Mouse (Mus musculus) erythroblast, embryonic 14.5 days (primary cell): ENCODE data around the gene Ptges2.

Experiments
- GATA1 ChIP-seq: IDR thresholded peaks from 2 replicates; pipeline ENCODE4 v1.6.1; 2012; ENCODE audit warnings: low read length, inconsistent platforms, mixed read lengths
- TAL1 ChIP-seq: IDR thresholded peaks from 3 replicates; pipeline ENCODE4 v1.6.1; 2012; ENCODE audit warnings: low read length, inconsistent platforms, mixed read lengths

DNA sequence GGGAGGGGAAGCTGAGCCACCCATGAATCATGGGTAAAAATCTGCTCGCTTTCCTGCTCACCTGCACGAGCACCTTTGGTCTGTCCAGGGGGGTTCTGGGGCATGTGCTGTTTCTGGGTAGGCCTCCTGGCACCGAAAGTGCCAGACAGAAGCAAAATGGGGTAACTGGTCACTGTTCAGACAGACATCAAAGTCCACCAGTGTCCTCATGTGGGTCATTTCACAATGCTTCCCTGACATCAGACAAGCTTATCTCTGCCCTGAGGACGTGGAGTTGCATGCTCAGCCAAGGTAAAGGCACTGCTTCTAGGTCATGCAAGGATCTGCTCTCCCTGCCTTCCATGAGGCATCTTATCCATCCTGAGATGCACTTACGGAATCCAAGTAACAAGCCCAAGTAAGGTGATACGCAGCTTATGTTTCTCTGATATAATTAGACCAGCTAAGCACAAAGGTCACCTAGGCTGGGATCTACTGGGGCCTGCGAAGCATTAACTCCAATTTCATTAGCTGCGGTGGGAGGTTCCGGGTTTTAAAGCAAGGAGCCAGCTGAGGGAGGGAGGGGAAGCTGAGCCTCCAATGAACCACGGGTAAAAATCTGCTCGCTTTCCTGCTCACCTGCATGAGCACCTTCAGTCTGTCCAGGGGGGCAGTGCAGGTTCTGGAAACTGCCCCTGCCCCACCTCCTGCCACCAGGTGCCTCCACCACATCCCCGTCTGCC is 22.9 kb downstream of the Ptges2 start:
- TF ChIP-seq GATA1: no peak
- no peak for TF ChIP-seq TAL1
